Mouse (Mus musculus): Measurements from ENCODE around the gene Cga. TPM values are rescaled to one million over a fixed set of nuclear protein-coding genes. Genes with fewer than 3 reads are reported as not detected.

The Cga gene
- polyA plus RNA-seq, 1 experiment from 2014 or later = not detected

GRCm38 (mm10) chr4:34869813-34870212 lies 23.8 kb upstream of the Cga start:
- Histone ChIP-seq H3K27ac (ENCODE audit: low read depth, low read length) (no peak overlapping the region), H3K4me1 (ENCODE audit: control insufficient read depth, insufficient read depth, low read length) (peaks cover 7% of the 10 kb centered on the region; the same call in 1 of the 2 replicates), H3K27me3 (ENCODE audit: control insufficient read depth, insufficient read depth, low read length) (no peaks in the 10 kb centered on the region), H3K4me3 (ENCODE audit: low read depth, low read length) (no peak overlapping the region), H3K9me3 (replicated peaks; ENCODE audit: control insufficient read depth, low read length) (no peaks in the 10 kb centered on the region), H3K4me2 (no peak overlapping the region), H3K36me3 (ENCODE audit: control insufficient read depth, insufficient read depth, low read length) (no peaks in the 10 kb centered on the region), H3K9ac (ENCODE audit: low read depth, low read length) (no peak overlapping the region)
- 83% methylated on average over 3 of the region's 3 CpGs for WGBS (ENCODE audit: insufficient replicate concordance)
- ATAC-seq (replicated peaks; ENCODE audit: insufficient number of reproducible peaks, low FRiP score, low TSS enrichment) = no peak

- WGBS (ENCODE audit: insufficient replicate concordance) = 87% methylated on average over 4 of the region's 4 CpGs
- H3K36me3 ChIP-seq (ENCODE audit: control insufficient read depth, insufficient read depth, low read length) = no peaks in the 10 kb centered on the region; the same call in none of the 2 replicates
- H3K4me2 ChIP-seq = no peak overlapping the region
- no peaks in the 10 kb centered on the region for H3K27me3 ChIP-seq (ENCODE audit: control insufficient read depth, insufficient read depth, low read length)
- no peak overlapping the region for H3K27ac ChIP-seq (ENCODE audit: low read depth, low read length)
- no peak overlapping the region for H3K4me3 ChIP-seq (ENCODE audit: low read depth, low read length)
- no peak overlapping the region for H3K9ac ChIP-seq (ENCODE audit: low read depth, low read length)
- H3K9me3 ChIP-seq (replicated peaks; ENCODE audit: control insufficient read depth, low read length) = no peaks in the 10 kb centered on the region
- no peak for ATAC-seq (replicated peaks; ENCODE audit: insufficient number of reproducible peaks, low FRiP score, low TSS enrichment)
- H3K4me1 ChIP-seq (ENCODE audit: control insufficient read depth, insufficient read depth, low read length) = peaks cover 10% of the 10 kb centered on the region; the same call in 1 of the 2 replicates
Measured at GRCm38 (mm10) chr4:34872896-34873495, 20.6 kb upstream of the Cga start.

DNA sequence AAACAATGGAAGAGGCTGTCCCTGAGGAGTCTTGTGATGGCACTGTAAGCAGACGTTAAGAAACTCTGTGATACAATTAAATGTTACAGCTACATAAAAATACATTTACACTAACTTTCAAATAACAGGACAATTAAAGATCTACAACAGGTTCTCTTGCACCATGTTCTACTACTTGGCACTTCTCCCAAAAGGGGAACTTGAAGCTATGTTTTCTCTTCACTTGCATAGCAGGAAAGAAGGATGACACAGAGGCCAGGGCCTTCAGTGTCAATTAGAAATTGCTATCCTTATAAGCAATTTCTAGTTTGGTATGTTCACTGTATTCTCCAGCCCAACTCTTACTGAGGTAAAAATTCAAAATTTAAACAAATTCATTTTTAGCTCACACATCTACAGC lies 19.3 kb upstream of the Cga start:
- H3K4me3 ChIP-seq (ENCODE audit: low read depth, low read length) = no peak overlapping the region
- WGBS (ENCODE audit: insufficient replicate concordance) = 80% methylated on average over 1 of the region's 1 CpGs
- ATAC-seq (replicated peaks; ENCODE audit: insufficient number of reproducible peaks, low FRiP score, low TSS enrichment) = no peak

DNA sequence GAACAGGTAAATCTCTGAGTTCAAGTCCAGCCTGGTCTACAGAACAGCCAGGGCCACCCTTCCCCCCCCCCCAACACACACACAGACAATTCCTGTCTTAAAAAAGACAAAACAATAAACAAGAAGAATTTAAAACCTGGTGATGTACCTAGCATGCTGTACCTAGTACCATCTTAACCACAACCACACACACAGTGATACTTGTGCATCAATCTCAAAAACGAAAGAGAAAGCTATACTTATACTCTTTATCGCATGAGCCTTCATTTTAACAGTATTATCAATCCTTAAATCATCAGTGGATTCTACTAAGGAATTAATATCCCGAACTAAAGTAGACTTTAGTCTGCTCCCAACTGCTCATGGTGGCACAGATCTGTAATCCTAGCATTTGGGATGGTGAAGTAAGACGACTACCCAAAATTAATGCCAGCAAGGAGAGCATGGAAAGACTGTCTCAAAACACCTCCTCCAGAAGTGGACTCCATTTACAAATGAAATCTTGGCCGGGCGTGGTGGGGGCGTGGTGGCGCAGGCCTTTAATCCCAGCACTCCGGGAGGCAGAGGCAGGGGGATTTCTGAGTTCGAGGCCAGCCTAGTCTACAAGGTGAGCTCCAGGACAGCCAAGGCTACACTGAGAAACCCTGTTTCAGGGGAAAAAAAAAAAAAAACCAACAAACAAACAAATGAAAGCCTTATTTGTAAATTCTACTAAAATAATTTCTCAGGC lies 12.5 kb upstream of the Cga start:
- H3K27me3 ChIP-seq (ENCODE audit: control insufficient read depth, insufficient read depth, low read length) = no peaks in the 10 kb centered on the region
- peaks cover 6% of the 10 kb centered on the region for H3K4me1 ChIP-seq (ENCODE audit: control insufficient read depth, insufficient read depth, low read length)
- H3K4me3 ChIP-seq (ENCODE audit: low read depth, low read length) = peak overlapping the region; percentile 86
- H3K27ac ChIP-seq (ENCODE audit: low read depth, low read length) = no peak overlapping the region
- no peaks in the 10 kb centered on the region for H3K9me3 ChIP-seq (replicated peaks; ENCODE audit: control insufficient read depth, low read length)
- H3K9ac ChIP-seq (ENCODE audit: low read depth, low read length) = no peak overlapping the region
- peak overlapping the region; percentile 70 for H3K4me2 ChIP-seq
- no peak for ATAC-seq (replicated peaks; ENCODE audit: insufficient number of reproducible peaks, low FRiP score, low TSS enrichment)
- peaks cover 2% of the 10 kb centered on the region for H3K36me3 ChIP-seq (ENCODE audit: control insufficient read depth, insufficient read depth, low read length)
- WGBS (ENCODE audit: insufficient replicate concordance) = 86% methylated on average over 10 of the region's 10 CpGs

More for the DNA sequence above, 19.3 kb upstream of the Cga start:
- Histone ChIP-seq H3K4me1 (ENCODE audit: control insufficient read depth, insufficient read depth, low read length) (peaks cover 10% of the 10 kb centered on the region; the same call in 1 of the 2 replicates), H3K27ac (ENCODE audit: low read depth, low read length) (no peak overlapping the region), H3K9me3 (replicated peaks; ENCODE audit: control insufficient read depth, low read length) (no peaks in the 10 kb centered on the region), H3K4me2 (no peak overlapping the region), H3K36me3 (ENCODE audit: control insufficient read depth, insufficient read depth, low read length) (peaks cover 2% of the 10 kb centered on the region), H3K9ac (ENCODE audit: low read depth, low read length) (no peak overlapping the region), H3K27me3 (ENCODE audit: control insufficient read depth, insufficient read depth, low read length) (no peaks in the 10 kb centered on the region)

DNA sequence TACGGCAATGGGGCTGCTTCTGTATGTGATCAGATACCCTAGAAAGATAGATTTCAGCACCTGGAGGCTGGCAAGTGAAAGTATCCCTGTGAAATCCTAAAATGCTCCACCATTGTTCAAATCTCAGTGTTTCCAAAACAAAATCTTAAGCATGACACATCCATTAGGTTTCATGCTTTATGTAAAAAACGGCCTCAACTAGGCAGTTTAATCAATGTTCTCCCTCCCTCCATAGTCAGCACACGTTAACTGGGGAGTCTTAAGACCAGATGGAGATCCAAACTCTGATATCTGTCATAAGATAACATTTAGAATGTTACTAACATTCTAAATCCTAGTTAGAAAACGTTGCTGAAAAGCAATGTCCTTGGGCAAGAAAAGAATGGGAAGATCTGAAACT lies 11.7 kb upstream of the Cga start:
- H3K27ac ChIP-seq (ENCODE audit: low read depth, low read length) = peak overlapping the region; percentile 99; the same call in 1 of the 2 replicates
- H3K9me3 ChIP-seq (replicated peaks; ENCODE audit: control insufficient read depth, low read length) = no peaks in the 10 kb centered on the region
- ATAC-seq (replicated peaks; ENCODE audit: insufficient number of reproducible peaks, low FRiP score, low TSS enrichment) = no peak
- peaks cover 2% of the 10 kb centered on the region; the same call in 1 of the 2 replicates for H3K36me3 ChIP-seq (ENCODE audit: control insufficient read depth, insufficient read depth, low read length)
- peak overlapping the region; percentile 98 for H3K9ac ChIP-seq (ENCODE audit: low read depth, low read length)
- peaks cover 7% of the 10 kb centered on the region for H3K4me1 ChIP-seq (ENCODE audit: control insufficient read depth, insufficient read depth, low read length)
- 8% methylated on average over 4 of the region's 4 CpGs for WGBS (ENCODE audit: insufficient replicate concordance)
- H3K27me3 ChIP-seq (ENCODE audit: control insufficient read depth, insufficient read depth, low read length) = no peaks in the 10 kb centered on the region
- peak overlapping the region; percentile 70 for H3K4me2 ChIP-seq
- peak overlapping the region; percentile 86 for H3K4me3 ChIP-seq (ENCODE audit: low read depth, low read length)

- Histone ChIP-seq H3K27me3 (ENCODE audit: control insufficient read depth, insufficient read depth, low read length) (no peaks in the 10 kb centered on the region), H3K4me1 (ENCODE audit: control insufficient read depth, insufficient read depth, low read length) (peaks cover 7% of the 10 kb centered on the region), H3K36me3 (ENCODE audit: control insufficient read depth, insufficient read depth, low read length) (peaks cover 2% of the 10 kb centered on the region; the same call in 1 of the 2 replicates), H3K4me3 (ENCODE audit: low read depth, low read length) (peak overlapping the region; percentile 86), H3K27ac (ENCODE audit: low read depth, low read length) (peak overlapping the region; percentile 99), H3K9me3 (replicated peaks; ENCODE audit: control insufficient read depth, low read length) (no peaks in the 10 kb centered on the region), H3K9ac (ENCODE audit: low read depth, low read length) (peak overlapping the region; percentile 98), H3K4me2 (peak overlapping the region; percentile 70)
- WGBS (ENCODE audit: insufficient replicate concordance) = under 1% methylated on average over 45 of the region's 58 CpGs
- ATAC-seq (replicated peaks; ENCODE audit: insufficient number of reproducible peaks, low FRiP score, low TSS enrichment) = peak; percentile 72
Measured at GRCm38 (mm10) chr4:34882291-34882769, 11.2 kb upstream of the Cga start.

- Histone ChIP-seq H3K27ac (ENCODE audit: low read depth, low read length) (peak within 1 kb of the TSS; percentile 99), H3K9me3 (replicated peaks; ENCODE audit: control insufficient read depth, low read length) (no peaks in the 10 kb centered on the region), H3K36me3 (ENCODE audit: control insufficient read depth, insufficient read depth, low read length) (peaks cover 2% of the 10 kb centered on the region; the same call in 1 of the 2 replicates), H3K4me3 (ENCODE audit: low read depth, low read length) (peak within 1 kb of the TSS; percentile 86), H3K27me3 (ENCODE audit: control insufficient read depth, insufficient read depth, low read length) (no peaks in the 10 kb centered on the region), H3K4me2 (peak within 1 kb of the TSS; percentile 70), H3K9ac (ENCODE audit: low read depth, low read length) (peak within 1 kb of the TSS; percentile 98), H3K4me1 (ENCODE audit: control insufficient read depth, insufficient read depth, low read length) (peaks cover 7% of the 10 kb centered on the region)
- peak; percentile 93 for ATAC-seq (replicated peaks; ENCODE audit: insufficient number of reproducible peaks, low FRiP score, low TSS enrichment)
- WGBS (ENCODE audit: insufficient replicate concordance) = under 1% methylated on average over 30 of the region's 44 CpGs
Measured at GRCm38 (mm10) chr4:34882818-34883217, 10.8 kb upstream of the Cga start, which contains the start of gene Zfp292. Zfp292 (minus strand) TSS chr4:34882960.

- Histone ChIP-seq H3K27ac (ENCODE audit: low read depth, low read length) (peak overlapping the region; percentile 99), H3K4me1 (ENCODE audit: control insufficient read depth, insufficient read depth, low read length) (peaks cover 7% of the 10 kb centered on the region), H3K36me3 (ENCODE audit: control insufficient read depth, insufficient read depth, low read length) (0 out of 2 replicates have a peak, but pooled peaks cover 2% of the 10 kb centered on the region), H3K9me3 (replicated peaks; ENCODE audit: control insufficient read depth, low read length) (no peaks in the 10 kb centered on the region), H3K27me3 (ENCODE audit: control insufficient read depth, insufficient read depth, low read length) (peaks cover 1% of the 10 kb centered on the region; the same call in 1 of the 2 replicates), H3K4me3 (ENCODE audit: low read depth, low read length) (peak overlapping the region; percentile 86), H3K4me2 (peak overlapping the region; percentile 70), H3K9ac (ENCODE audit: low read depth, low read length) (peak overlapping the region; percentile 98)
- 32% methylated on average over 16 of the region's 16 CpGs for WGBS (ENCODE audit: insufficient replicate concordance)
- no peak for ATAC-seq (replicated peaks; ENCODE audit: insufficient number of reproducible peaks, low FRiP score, low TSS enrichment)
Measured at GRCm38 (mm10) chr4:34883366-34884029, 10.1 kb upstream of the Cga start.
